Mouse (Mus musculus) spleen, adult 2 months (tissue): ENCODE measurements around the gene Szrd1.

Experiments
- CTCF ChIP-seq: fragments of 200-500 bp; IDR thresholded peaks from 2 replicates; pipeline ENCODE4 v1.5.1; 2011; ENCODE audit warnings: mild to moderate bottlenecking, inconsistent platforms; ENCODE audit not compliant: insufficient read depth, insufficient read length, insufficient replicate concordance; ENCODE audit errors: extremely low read depth
- POLR2A ChIP-seq: fragments of 200-500 bp; IDR thresholded peaks from 2 replicates; pipeline ENCODE4 v1.6.1; 2011; ENCODE audit warnings: low read depth, low read length, inconsistent platforms

- no peak for TF ChIP-seq POLR2A
- TF ChIP-seq CTCF = no peak
These were observed 41.3 kb upstream of the Szrd1 start for GRCm38 (mm10) chr4:141180831-141181230.
